Mouse (Mus musculus) forebrain, embryonic 13.5 days (tissue): ENCODE results near the gene Edc3. TPM values are rescaled to one million over a fixed set of nuclear protein-coding genes. Genes with fewer than 3 reads are reported as not detected.

ENCODE experiments used
- ATAC-seq: fragments of 200-750 bp; cut with Nextera tagmentation; 2 replicates; pipeline ENCODE4 v1.8.0; 2017
- H3K27ac ChIP-seq: fragments of 300-500 bp; sonication (generic); 2 replicates; pipeline ENCODE4 v1.5.1; 2015; ENCODE audit warnings: inconsistent platforms, mild to moderate bottlenecking, moderate library complexity
- H3K27me3 ChIP-seq: fragments of 300-500 bp; sonication (generic); 2 replicates; pipeline ENCODE4 v1.6.1; 2015; ENCODE audit warnings: mild to moderate bottlenecking, inconsistent platforms
- H3K36me3 ChIP-seq: fragments of 300-500 bp; sonication (generic); 2 replicates; pipeline ENCODE4 v1.6.1; 2015; ENCODE audit warnings: mild to moderate bottlenecking, inconsistent platforms; ENCODE audit not compliant: poor library complexity, severe bottlenecking
- H3K4me1 ChIP-seq: fragments of 300-500 bp; sonication (generic); 2 replicates; pipeline ENCODE4 v1.6.1; 2015; ENCODE audit warnings: inconsistent platforms
- H3K4me2 ChIP-seq: fragments of 300-500 bp; sonication (generic); 2 replicates; pipeline ENCODE4 v1.6.1; 2015; ENCODE audit warnings: inconsistent platforms, mild to moderate bottlenecking, moderate library complexity
- H3K4me3 ChIP-seq: fragments of 300-500 bp; sonication (generic); 2 replicates; pipeline ENCODE4 v1.5.1; 2015; ENCODE audit warnings: mild to moderate bottlenecking, inconsistent platforms
- H3K9ac ChIP-seq: fragments of 300-500 bp; sonication (generic); 2 replicates; pipeline ENCODE4 v1.6.1; 2015; ENCODE audit warnings: mild to moderate bottlenecking, inconsistent platforms
- H3K9me3 ChIP-seq: fragments of 300-500 bp; sonication (generic); replicated peaks from 2 replicates; pipeline ENCODE4 v1.6.1; 2016; ENCODE audit warnings: inconsistent platforms
- WGBS: fragments of 180-500 bp; shearing (Covaris S2); methylation state at CpG from one replicate; pipeline ENCODE4 v1.1.7; 2015; 5-methylcytosine and 5-hydroxymethylcytosine counted together
- polyA plus RNA-seq: library from polyadenylated mRNA; unstranded; fragments of >200 nt; fragmentation: Nextera tagmentation; extraction: Ambion mirVana; gene quantifications from 2 replicates; pipeline ENCODE4 v1.2.1, GENCODE M21; 2015

Edc3 gene
- polyA plus RNA-seq, 1 experiment from 2014 or later = 36.0 TPM

GRCm38 (mm10) chr9:57747067-57747466, 38.7 kb downstream of the Edc3 start:
- H3K9ac ChIP-seq = no peak overlapping the region
- H3K36me3 ChIP-seq = peaks cover 88% of the 10 kb centered on the region
- H3K27ac ChIP-seq = no peak overlapping the region
- H3K27me3 ChIP-seq = no peaks in the 10 kb centered on the region
- H3K4me2 ChIP-seq = no peak overlapping the region
- 68% methylated on average over 1 of the region's 1 CpGs for WGBS
- no peaks in the 10 kb centered on the region for H3K4me1 ChIP-seq
- H3K4me3 ChIP-seq = no peak overlapping the region
- H3K9me3 ChIP-seq = no peaks in the 10 kb centered on the region
- no peak for ATAC-seq

- no peak overlapping the region for H3K27ac ChIP-seq
- no peak for ATAC-seq
- no peak overlapping the region; the same call in 1 of the 2 replicates for H3K9ac ChIP-seq
- no peak overlapping the region for H3K4me3 ChIP-seq
- H3K27me3 ChIP-seq = no peaks in the 10 kb centered on the region
- peaks cover 88% of the 10 kb centered on the region for H3K36me3 ChIP-seq
- H3K4me2 ChIP-seq = no peak overlapping the region
- no peaks in the 10 kb centered on the region for H3K4me1 ChIP-seq
- WGBS = 84% methylated on average over 6 of the region's 6 CpGs
- H3K9me3 ChIP-seq = no peaks in the 10 kb centered on the region
Measured at GRCm38 (mm10) chr9:57748137-57748536, 39.8 kb downstream of the Edc3 start.

GRCm38 (mm10) chr9:57748831-57749230, 40.5 kb downstream of the Edc3 start:
- Histone ChIP-seq H3K27me3 (no peaks in the 10 kb centered on the region), H3K9ac (no peak overlapping the region), H3K4me2 (no peak overlapping the region), H3K9me3 (no peaks in the 10 kb centered on the region), H3K4me1 (no peaks in the 10 kb centered on the region), H3K36me3 (peaks cover 89% of the 10 kb centered on the region), H3K4me3 (no peak overlapping the region), H3K27ac (no peak overlapping the region)
- WGBS = 81% methylated on average over 1 of the region's 1 CpGs
- ATAC-seq = no peak

- Histone ChIP-seq H3K27ac (no peak overlapping the region), H3K36me3 (peaks cover 100% of the 10 kb centered on the region), H3K4me1 (no peaks in the 10 kb centered on the region), H3K4me3 (no peak overlapping the region), H3K9ac (no peak overlapping the region), H3K9me3 (no peaks in the 10 kb centered on the region), H3K4me2 (no peak overlapping the region), H3K27me3 (no peaks in the 10 kb centered on the region)
- WGBS = 90% methylated on average over 7 of the region's 7 CpGs
- no peak for ATAC-seq
Measured at GRCm38 (mm10) chr9:57750901-57751300, 42.6 kb downstream of the Edc3 start.

GRCm38 (mm10) chr9:57757578-57757977, 49.2 kb downstream of the Edc3 start:
- H3K36me3 ChIP-seq = peaks cover 86% of the 10 kb centered on the region
- H3K9me3 ChIP-seq = no peaks in the 10 kb centered on the region
- 91% methylated on average over 3 of the region's 3 CpGs for WGBS
- H3K9ac ChIP-seq = no peak overlapping the region
- H3K4me3 ChIP-seq = no peak overlapping the region
- H3K27ac ChIP-seq = no peak overlapping the region
- no peak for ATAC-seq
- no peak overlapping the region for H3K4me2 ChIP-seq
- H3K4me1 ChIP-seq = peaks cover 12% of the 10 kb centered on the region
- no peaks in the 10 kb centered on the region for H3K27me3 ChIP-seq

- Histone ChIP-seq H3K36me3 (peaks cover 77% of the 10 kb centered on the region), H3K9ac (no peak overlapping the region), H3K27me3 (no peaks in the 10 kb centered on the region), H3K9me3 (no peaks in the 10 kb centered on the region), H3K4me2 (no peak overlapping the region), H3K27ac (no peak overlapping the region), H3K4me1 (peaks cover 22% of the 10 kb centered on the region), H3K4me3 (no peak overlapping the region)
- WGBS = 92% methylated on average over 22 of the region's 22 CpGs
- ATAC-seq = no peak
Measured at GRCm38 (mm10) chr9:57758528-57758927, 50.2 kb downstream of the Edc3 start.

GRCm38 (mm10) chr9:57759289-57759688, 50.9 kb downstream of the Edc3 start:
- WGBS = 28% methylated on average over 6 of the region's 6 CpGs
- Histone ChIP-seq H3K36me3 (peaks cover 69% of the 10 kb centered on the region), H3K4me2 (no peak overlapping the region), H3K4me1 (peaks cover 29% of the 10 kb centered on the region), H3K27me3 (no peaks in the 10 kb centered on the region), H3K27ac (no peak overlapping the region), H3K4me3 (no peak overlapping the region), H3K9ac (no peak overlapping the region), H3K9me3 (no peaks in the 10 kb centered on the region)
- no peak for ATAC-seq

GRCm38 (mm10) chr9:57760416-57761146, 52.2 kb downstream of the Edc3 start:
- Histone ChIP-seq H3K4me1 (peaks cover 29% of the 10 kb centered on the region), H3K36me3 (peaks cover 56% of the 10 kb centered on the region), H3K27ac (no peak overlapping the region), H3K9me3 (no peaks in the 10 kb centered on the region), H3K4me3 (no peak overlapping the region), H3K4me2 (no peak overlapping the region), H3K9ac (no peak overlapping the region), H3K27me3 (no peaks in the 10 kb centered on the region)
- ATAC-seq = no peak
- WGBS = 96% methylated on average over 24 of the region's 24 CpGs

GRCm38 (mm10) chr9:57761563-57762551, 53.5 kb downstream of the Edc3 start:
- Histone ChIP-seq H3K9ac (peak overlapping the region; percentile 17; the same call in 1 of the 2 replicates), H3K36me3 (peaks cover 49% of the 10 kb centered on the region), H3K27ac (no peak overlapping the region), H3K4me2 (peak overlapping the region; percentile 79), H3K27me3 (no peaks in the 10 kb centered on the region), H3K4me1 (peaks cover 39% of the 10 kb centered on the region), H3K9me3 (no peaks in the 10 kb centered on the region), H3K4me3 (no peak overlapping the region)
- no peak for ATAC-seq
- 91% methylated on average over 13 of the region's 13 CpGs for WGBS

- Histone ChIP-seq H3K27me3 (no peaks in the 10 kb centered on the region), H3K27ac (no peak overlapping the region), H3K9me3 (no peaks in the 10 kb centered on the region), H3K4me1 (peaks cover 41% of the 10 kb centered on the region), H3K36me3 (peaks cover 42% of the 10 kb centered on the region), H3K4me2 (peak overlapping the region; percentile 79), H3K4me3 (no peak overlapping the region), H3K9ac (no peak overlapping the region; the same call in 1 of the 2 replicates)
- ATAC-seq = no peak
- WGBS = 64% methylated on average over 6 of the region's 6 CpGs
Measured at GRCm38 (mm10) chr9:57762563-57762991, 54.2 kb downstream of the Edc3 start.

- H3K36me3 ChIP-seq = peaks cover 24% of the 10 kb centered on the region
- WGBS = under 1% methylated on average over 54 of the region's 57 CpGs
Measured at GRCm38 (mm10) chr9:57764147-57764973, 56.0 kb downstream of the Edc3 start.

More at GRCm38 (mm10) chr9:57764147-57764973, 56.0 kb downstream of the Edc3 start:
- peak; percentile 61 for ATAC-seq
- Histone ChIP-seq H3K27me3 (no peaks in the 10 kb centered on the region), H3K4me1 (peaks cover 41% of the 10 kb centered on the region), H3K27ac (peak overlapping the region; percentile 99), H3K4me3 (peak overlapping the region; percentile 95), H3K9me3 (no peaks in the 10 kb centered on the region), H3K4me2 (peak overlapping the region; percentile 79), H3K9ac (peak overlapping the region; percentile 98)
